Mouse (Mus musculus): ENCODE results near the gene Ptprz1.
"Not testable (repeated sequence)": the region's sequence is repeated elsewhere in the genome, so short reads cannot be mapped to it uniquely, and the experiment has no call there.

DNA sequence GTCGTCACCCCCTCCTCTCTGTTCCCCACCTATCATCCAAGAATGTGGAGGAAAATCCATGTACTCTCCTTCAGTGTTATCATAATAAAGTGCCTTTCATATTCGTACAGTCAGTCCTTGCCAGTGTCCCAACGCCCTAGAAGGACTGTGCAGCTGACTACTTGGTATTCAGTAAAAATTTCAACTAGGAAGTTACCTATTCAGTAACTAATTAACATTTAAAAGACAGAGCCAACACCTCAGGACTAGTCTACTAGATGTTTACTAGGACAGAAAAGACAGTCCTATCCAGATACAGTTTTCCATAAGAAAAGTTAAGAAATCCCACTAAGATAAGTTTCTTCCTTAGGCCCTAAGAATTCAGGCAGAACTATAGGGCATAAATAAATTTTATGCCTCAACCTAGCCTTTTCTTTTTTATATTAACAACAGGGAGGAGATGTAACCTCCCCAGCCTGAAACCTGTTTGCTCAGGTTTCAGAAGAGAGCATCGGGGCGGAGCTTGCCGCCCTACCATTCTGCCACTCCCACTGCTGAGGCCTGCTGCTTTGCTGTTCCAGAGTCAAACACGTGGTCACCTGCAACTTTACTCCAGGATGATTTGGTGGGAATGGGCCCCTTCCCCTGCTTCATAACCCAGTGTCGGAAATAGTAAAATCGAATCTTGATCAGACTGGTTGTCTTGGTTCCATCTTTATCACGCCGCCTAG is 215.2 kb downstream of the Ptprz1 start:
- not testable (repeated sequence) for TF ChIP-seq CTCF (IDR thresholded peaks at IDR 0.05; ENCODE audit: low read depth, low read length); POLR2A (IDR thresholded peaks at IDR 0.05; ENCODE audit: borderline replicate concordance, low read depth, low read length)

Measured in bone marrow macrophage, adult 2 months (primary cell).